Mouse (Mus musculus) embryonic facial prominence, embryonic 12.5 days (tissue): Measurements from ENCODE around the gene Enah. TPM values are rescaled to one million over a fixed set of nuclear protein-coding genes. Genes with fewer than 3 reads are reported as not detected.

Experiments used
- ATAC-seq: fragments of 200-750 bp; cut with Nextera tagmentation; 2 replicates; pipeline ENCODE4 v1.8.0; 2017; ENCODE audit not compliant: insufficient number of reproducible peaks, insufficient read depth, low FRiP score, low TSS enrichment
- H3K27ac ChIP-seq: fragments of 300-500 bp; sonication (generic); 2 replicates; pipeline ENCODE4 v1.5.1; 2016; ENCODE audit warnings: mild to moderate bottlenecking
- H3K27me3 ChIP-seq: fragments of 300-500 bp; sonication (generic); 2 replicates; pipeline ENCODE4 v1.6.1; 2016; ENCODE audit warnings: mild to moderate bottlenecking, moderate library complexity
- H3K36me3 ChIP-seq: fragments of 300-500 bp; sonication (generic); 2 replicates; pipeline ENCODE4 v1.6.1; 2016; ENCODE audit warnings: mild to moderate bottlenecking
- H3K4me1 ChIP-seq: fragments of 300-500 bp; sonication (generic); 2 replicates; pipeline ENCODE4 v1.6.1; 2016
- H3K4me2 ChIP-seq: fragments of 300-500 bp; sonication (generic); replicated peaks from 2 replicates; pipeline ENCODE4 v1.6.1; 2016; ENCODE audit warnings: mild to moderate bottlenecking, moderate library complexity
- H3K4me3 ChIP-seq: fragments of 300-500 bp; sonication (generic); 2 replicates; pipeline ENCODE4 v1.5.1; 2016; ENCODE audit warnings: mild to moderate bottlenecking
- H3K9ac ChIP-seq: fragments of 300-500 bp; sonication (generic); 2 replicates; pipeline ENCODE4 v1.6.1; 2016; ENCODE audit warnings: mild to moderate bottlenecking, moderate library complexity
- H3K9me3 ChIP-seq: fragments of 300-500 bp; sonication (generic); 2 replicates; pipeline ENCODE4 v1.6.1; 2016; ENCODE audit warnings: mild to moderate bottlenecking, moderate library complexity
- WGBS: fragments of 180-500 bp; shearing (Covaris S2); methylation state at CpG from one replicate; pipeline ENCODE4 v1.1.7; 2016; 5-methylcytosine and 5-hydroxymethylcytosine counted together
- polyA plus RNA-seq: library from polyadenylated mRNA; unstranded; fragments of >200 nt; fragmentation: Nextera tagmentation; extraction: Ambion mirVana; gene quantifications from 2 replicates; pipeline ENCODE4 v1.2.1, GENCODE M21; 2016

Enah gene
- polyA plus RNA-seq, 1 experiment from 2014 or later: 36.5 TPM

DNA sequence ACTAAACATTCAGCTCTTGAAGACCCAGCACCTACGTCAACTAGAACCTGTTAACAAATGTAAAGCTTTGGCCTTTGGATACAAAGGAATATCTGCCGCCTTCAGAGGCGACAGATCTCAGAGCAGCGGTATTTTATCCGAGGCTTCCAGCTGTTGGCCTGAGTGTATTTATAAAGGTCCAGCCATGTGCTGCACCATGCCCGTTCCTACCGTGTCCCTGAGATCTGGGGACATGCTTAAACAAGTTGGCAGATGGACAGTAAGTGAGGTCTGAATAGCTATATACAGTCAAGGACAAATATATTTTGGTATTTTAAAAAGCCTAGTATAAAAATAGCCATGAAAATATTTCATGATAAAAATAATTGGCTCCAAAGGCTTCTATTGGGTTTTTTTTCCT is 32.6 kb upstream of the Enah start:
- Histone ChIP-seq H3K4me1 (peaks cover 13% of the 10 kb centered on the region), H3K9ac (no peak overlapping the region), H3K4me3 (no peak overlapping the region), H3K9me3 (no peaks in the 10 kb centered on the region), H3K4me2 (no peak overlapping the region), H3K36me3 (no peaks in the 10 kb centered on the region), H3K27ac (no peak overlapping the region), H3K27me3 (no peaks in the 10 kb centered on the region)
- no peak for ATAC-seq
- WGBS: 78% methylated on average over 7 of the region's 7 CpGs

DNA sequence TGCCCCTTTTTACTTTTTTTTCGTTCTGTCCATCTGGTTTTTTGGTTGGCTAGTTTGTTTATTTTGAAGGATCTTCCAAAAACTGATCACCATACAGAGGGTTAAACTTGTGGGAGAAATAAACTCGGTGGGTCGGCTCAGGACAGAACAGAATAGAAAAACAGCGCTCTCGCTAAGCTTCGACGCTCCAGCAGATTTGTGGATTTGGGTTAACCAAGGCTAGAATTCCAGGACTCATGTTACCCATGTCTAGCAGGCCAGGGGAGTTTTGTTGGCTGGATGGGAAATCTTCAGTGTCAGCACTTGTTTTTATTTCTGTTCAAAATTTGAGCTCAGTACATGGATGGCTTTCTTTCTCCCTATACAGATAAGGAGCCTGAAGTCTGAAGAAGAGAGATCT is 30.0 kb upstream of the Enah start:
- no peak overlapping the region for H3K4me3 ChIP-seq
- no peaks in the 10 kb centered on the region for H3K27me3 ChIP-seq
- no peak overlapping the region for H3K9ac ChIP-seq
- peaks cover 13% of the 10 kb centered on the region for H3K4me1 ChIP-seq
- H3K36me3 ChIP-seq: no peaks in the 10 kb centered on the region
- H3K9me3 ChIP-seq: no peaks in the 10 kb centered on the region
- no peak overlapping the region for H3K4me2 ChIP-seq
- 54% methylated on average over 7 of the region's 7 CpGs for WGBS
- H3K27ac ChIP-seq: no peak overlapping the region
- ATAC-seq: no peak

DNA sequence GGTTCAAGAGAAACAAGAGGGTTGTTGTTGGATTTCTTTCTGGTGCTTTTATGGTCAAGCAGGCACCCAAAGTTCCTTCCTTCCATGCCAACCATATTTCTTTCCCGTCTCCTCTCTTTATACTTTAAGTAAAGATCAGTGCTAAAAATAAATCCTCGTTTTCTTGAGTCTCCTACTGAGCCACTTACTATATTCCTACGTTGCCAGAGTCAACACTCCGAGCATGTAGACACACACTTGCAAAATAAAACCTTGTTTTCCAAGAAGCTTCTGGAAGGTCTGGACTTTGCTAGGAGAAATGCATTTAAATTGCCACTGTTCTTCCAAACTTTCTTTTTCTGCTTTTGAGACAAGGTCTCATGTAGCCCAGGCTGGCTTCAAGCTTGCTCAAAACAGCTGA is 28.3 kb upstream of the Enah start:
- H3K4me1 ChIP-seq: peaks cover 9% of the 10 kb centered on the region
- no peak overlapping the region for H3K27ac ChIP-seq
- no peaks in the 10 kb centered on the region for H3K36me3 ChIP-seq
- WGBS: 84% methylated on average over 4 of the region's 4 CpGs
- no peak overlapping the region for H3K9ac ChIP-seq
- ATAC-seq: no peak
- no peak overlapping the region for H3K4me3 ChIP-seq
- H3K9me3 ChIP-seq: no peaks in the 10 kb centered on the region
- no peaks in the 10 kb centered on the region for H3K27me3 ChIP-seq
- H3K4me2 ChIP-seq: no peak overlapping the region

- no peak overlapping the region for H3K4me3 ChIP-seq
- H3K27me3 ChIP-seq: no peaks in the 10 kb centered on the region
- no peaks in the 10 kb centered on the region for H3K9me3 ChIP-seq
- 84% methylated on average over 3 of the region's 3 CpGs for WGBS
- no peak for ATAC-seq
- H3K9ac ChIP-seq: no peak overlapping the region
- H3K27ac ChIP-seq: no peak overlapping the region
- peaks cover 5% of the 10 kb centered on the region; the same call in 1 of the 2 replicates for H3K4me1 ChIP-seq
- H3K4me2 ChIP-seq: no peak overlapping the region
- H3K36me3 ChIP-seq: no peaks in the 10 kb centered on the region
Measured at GRCm38 (mm10) chr1:182047016-182047690, 27.4 kb upstream of the Enah start.

GRCm38 (mm10) chr1:182045208-182045607 is 25.4 kb upstream of the Enah start:
- WGBS: 71% methylated on average over 4 of the region's 4 CpGs
- H3K4me1 ChIP-seq: peaks cover 2% of the 10 kb centered on the region; the same call in 1 of the 2 replicates
- no peak overlapping the region for H3K9ac ChIP-seq
- no peak overlapping the region for H3K27ac ChIP-seq
- H3K4me3 ChIP-seq: no peak overlapping the region
- no peaks in the 10 kb centered on the region for H3K9me3 ChIP-seq
- no peak for ATAC-seq
- no peaks in the 10 kb centered on the region for H3K36me3 ChIP-seq
- H3K27me3 ChIP-seq: no peaks in the 10 kb centered on the region
- H3K4me2 ChIP-seq: no peak overlapping the region

GRCm38 (mm10) chr1:182040538-182040937 is 20.7 kb upstream of the Enah start:
- no peak overlapping the region for H3K4me2 ChIP-seq
- no peaks in the 10 kb centered on the region for H3K27me3 ChIP-seq
- H3K36me3 ChIP-seq: no peaks in the 10 kb centered on the region
- WGBS: 78% methylated on average over 3 of the region's 3 CpGs
- H3K27ac ChIP-seq: no peak overlapping the region
- H3K9me3 ChIP-seq: no peaks in the 10 kb centered on the region
- no peak overlapping the region for H3K9ac ChIP-seq
- ATAC-seq: no peak
- H3K4me3 ChIP-seq: no peak overlapping the region
- no peaks in the 10 kb centered on the region for H3K4me1 ChIP-seq

DNA sequence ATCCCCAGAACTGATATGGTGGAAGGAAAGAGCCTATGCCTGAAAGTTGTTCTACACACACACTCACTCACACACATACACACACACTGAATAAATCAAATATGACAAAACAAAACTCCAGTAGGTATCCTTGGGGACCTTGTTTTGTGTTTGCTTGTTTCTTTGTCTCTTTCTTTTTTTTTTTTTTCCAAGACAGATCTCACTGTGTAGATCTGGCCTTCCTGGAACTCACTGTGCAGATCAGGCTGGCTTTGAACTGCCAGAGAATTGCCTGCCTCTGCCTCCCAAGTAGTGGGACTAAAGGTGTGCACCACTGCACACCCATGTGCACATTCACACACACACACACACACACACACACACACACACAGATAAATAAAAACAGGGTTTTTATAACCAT is 12.0 kb upstream of the Enah start:
- Histone ChIP-seq H3K4me2 (no peak overlapping the region), H3K4me1 (0 out of 2 replicates have a peak, but pooled peaks cover 5% of the 10 kb centered on the region), H3K27ac (no peak overlapping the region), H3K36me3 (no peaks in the 10 kb centered on the region), H3K4me3 (no peak overlapping the region), H3K9ac (no peak overlapping the region), H3K9me3 (no peaks in the 10 kb centered on the region), H3K27me3 (no peaks in the 10 kb centered on the region)
- ATAC-seq: no peak

DNA sequence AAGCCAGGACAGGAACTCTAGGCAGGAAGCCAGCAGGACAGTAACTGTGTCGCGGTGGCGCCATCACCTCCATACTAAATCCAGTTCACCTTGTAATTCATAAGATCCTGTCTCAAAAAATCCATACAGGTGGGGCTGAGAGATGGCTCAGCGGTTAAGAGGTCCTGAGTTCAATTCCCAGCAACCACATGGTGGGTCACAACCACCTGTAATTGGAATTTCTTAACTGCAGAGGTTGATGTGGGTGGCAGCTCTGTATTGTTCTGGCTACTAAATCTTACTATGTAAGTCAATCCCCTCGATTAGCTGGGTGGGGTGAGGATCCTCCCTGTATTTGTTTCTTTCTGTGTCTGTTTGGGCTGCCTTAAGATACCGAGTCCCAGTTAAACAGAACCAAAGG is 11.3 kb upstream of the Enah start:
- Histone ChIP-seq H3K9ac (no peak overlapping the region), H3K9me3 (no peaks in the 10 kb centered on the region), H3K4me1 (peaks cover 9% of the 10 kb centered on the region; the same call in 1 of the 2 replicates), H3K36me3 (no peaks in the 10 kb centered on the region), H3K27me3 (no peaks in the 10 kb centered on the region), H3K4me3 (no peak overlapping the region), H3K27ac (no peak overlapping the region), H3K4me2 (no peak overlapping the region)
- WGBS: 84% methylated on average over 6 of the region's 6 CpGs
- no peak for ATAC-seq

GRCm38 (mm10) chr1:182029989-182030649 is 10.3 kb upstream of the Enah start:
- Histone ChIP-seq H3K4me2 (no peak overlapping the region), H3K36me3 (no peaks in the 10 kb centered on the region), H3K9me3 (no peaks in the 10 kb centered on the region), H3K4me1 (peaks cover 10% of the 10 kb centered on the region; the same call in 1 of the 2 replicates), H3K4me3 (no peak overlapping the region), H3K9ac (no peak overlapping the region), H3K27me3 (no peaks in the 10 kb centered on the region), H3K27ac (no peak overlapping the region)
- WGBS: 55% methylated on average over 5 of the region's 5 CpGs
- no peak for ATAC-seq

GRCm38 (mm10) chr1:182028231-182029210 is 8.7 kb upstream of the Enah start:
- Histone ChIP-seq H3K4me1 (peaks cover 10% of the 10 kb centered on the region; the same call in 1 of the 2 replicates), H3K27ac (no peak overlapping the region), H3K4me2 (no peak overlapping the region), H3K9ac (no peak overlapping the region), H3K9me3 (no peaks in the 10 kb centered on the region), H3K36me3 (no peaks in the 10 kb centered on the region), H3K4me3 (no peak overlapping the region), H3K27me3 (no peaks in the 10 kb centered on the region)
- no peak for ATAC-seq
- 82% methylated on average over 25 of the region's 25 CpGs for WGBS

GRCm38 (mm10) chr1:182027426-182027979 is 7.7 kb upstream of the Enah start:
- Histone ChIP-seq H3K4me1 (peaks cover 10% of the 10 kb centered on the region; the same call in 1 of the 2 replicates), H3K9ac (no peak overlapping the region), H3K36me3 (no peaks in the 10 kb centered on the region), H3K27ac (no peak overlapping the region), H3K27me3 (no peaks in the 10 kb centered on the region), H3K4me3 (no peak overlapping the region), H3K4me2 (no peak overlapping the region), H3K9me3 (no peaks in the 10 kb centered on the region)
- 48% methylated on average over 9 of the region's 9 CpGs for WGBS
- 0 out of 2 replicates have a peak, but pooled peaks have one; percentile 15 for ATAC-seq
